Mouse (Mus musculus) liver, adult (tissue): ENCODE measurements around the gene Apbb2.

Experiments used
- GATA4 ChIP-seq: IDR thresholded peaks from 2 replicates; pipeline ENCODE4 v1.6.1; 2014; ENCODE audit warnings: mild to moderate bottlenecking, low read length; ENCODE audit not compliant: insufficient replicate concordance

Gene Apbb2

GRCm38 (mm10) chr5:66323603-66324002, 295.0 kb downstream of the Apbb2 start:
- no peak for TF ChIP-seq GATA4

GRCm38 (mm10) chr5:66323131-66323530, 295.5 kb downstream of the Apbb2 start:
- TF ChIP-seq GATA4 = no peak

- no peak for TF ChIP-seq GATA4
Measured at GRCm38 (mm10) chr5:66319827-66320404, 298.7 kb downstream of the Apbb2 start.

- no peak for TF ChIP-seq GATA4
Measured at GRCm38 (mm10) chr5:66319341-66319740, 299.2 kb downstream of the Apbb2 start.

- TF ChIP-seq GATA4 = no peak
Measured at GRCm38 (mm10) chr5:66315791-66316190, 302.8 kb downstream of the Apbb2 start.

GRCm38 (mm10) chr5:66310806-66311205, 307.8 kb downstream of the Apbb2 start:
- TF ChIP-seq GATA4 = no peak

GRCm38 (mm10) chr5:66310328-66310727, 308.3 kb downstream of the Apbb2 start:
- TF ChIP-seq GATA4 = no peak

GRCm38 (mm10) chr5:66305511-66305910, 313.1 kb downstream of the Apbb2 start:
- TF ChIP-seq GATA4 = no peak

GRCm38 (mm10) chr5:66304300-66305067, 314.1 kb downstream of the Apbb2 start:
- no peak for TF ChIP-seq GATA4

GRCm38 (mm10) chr5:66302873-66303272, 315.7 kb downstream of the Apbb2 start:
- TF ChIP-seq GATA4 = no peak

GRCm38 (mm10) chr5:66302085-66302815, 316.3 kb downstream of the Apbb2 start:
- TF ChIP-seq GATA4 = no peak

- no peak for TF ChIP-seq GATA4
Measured at GRCm38 (mm10) chr5:66300576-66300975, 318.0 kb downstream of the Apbb2 start.

- no peak for TF ChIP-seq GATA4
Measured at GRCm38 (mm10) chr5:66298856-66299255, 319.7 kb downstream of the Apbb2 start.

GRCm38 (mm10) chr5:66296116-66296515, 322.5 kb downstream of the Apbb2 start:
- TF ChIP-seq GATA4 = no peak

- TF ChIP-seq GATA4 = no peak
Measured at GRCm38 (mm10) chr5:66294952-66295351, 323.6 kb downstream of the Apbb2 start.

- no peak for TF ChIP-seq GATA4
Measured at GRCm38 (mm10) chr5:66294106-66294625, 324.4 kb downstream of the Apbb2 start.
